Mouse (Mus musculus): ENCODE data around the gene Il1r1.

GRCm38 (mm10) chr1:40357921-40358320 lies 133.0 kb downstream of the Il1r1 start:
- TF ChIP-seq POLR2A (IDR thresholded peaks at IDR 0.05; ENCODE audit: low read depth, low read length) (no peak), CTCF (conservative IDR thresholded peaks at IDR 0.05; ENCODE audit: insufficient read depth, insufficient read length, low read depth, low read length) (no peak)
